Mouse (Mus musculus) B cell, adult 67 days (primary cell): ENCODE measurements around the gene Slc38a4. TPM values are rescaled to one million over a fixed set of nuclear protein-coding genes. Genes with fewer than 3 reads are reported as not detected.

Source experiments
- total RNA-seq, 2 experiments: library from RNA; stranded (reverse); gene quantifications; 4 replicates each; pipeline ENCODE4 v1.2.4; 2023

The Slc38a4 gene
- total RNA-seq = not detected

GRCm38 (mm10) chr15:97055794-97056193 is at the start of gene Slc38a4:
TSS of gene Slc38a4 (minus strand) at chr15:97055956.

Other genes with a start within 250 kb of the Slc38a4 start
- 10 to 100 TPM; 59.7 to 69.8 TPM for gene Pced1b, start 191.2 kb upstream of the Slc38a4 start, total RNA-seq
- 10 to 100 TPM; 16.1 to 21.2 TPM for gene Amigo2, start 191.3 kb upstream of the Slc38a4 start, total RNA-seq